Mouse (Mus musculus) R1 (cell line): ENCODE measurements at regions not wholly inside any gene's neighbourhood (a gene's known extent, or its start where the extent isn't known, plus 50 kb on each side); places are given as distances from the start of the nearest gene placed in this dataset.

Experiments
- DNase-seq: peaks from one replicate; pipeline ENCODE4 v3.0.0-alpha.2; 2018; ENCODE audit warnings: low read depth, low spot score

DNA sequence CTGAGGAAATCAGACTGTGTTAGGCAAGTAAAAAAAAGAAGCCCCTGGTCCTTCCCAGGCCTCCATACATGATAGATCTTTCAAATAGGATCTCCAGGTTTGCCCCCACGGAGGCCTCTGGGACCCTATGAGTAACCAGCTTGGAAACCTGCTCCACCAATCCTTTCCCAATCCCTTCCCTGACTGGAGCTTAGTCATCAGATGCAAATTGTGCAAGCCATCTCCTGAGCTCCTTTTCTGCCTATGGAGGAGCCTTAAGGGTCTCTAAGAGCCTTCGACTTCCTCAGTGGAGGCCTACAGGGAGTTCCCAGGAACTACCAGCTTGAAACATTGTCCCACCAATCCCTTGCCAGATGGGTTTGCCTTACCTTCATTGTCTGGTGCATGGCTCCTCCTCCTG is 101.8 kb upstream of the March1 start:
- peak; percentile 2 for DNase-seq

- no peak for DNase-seq
These were observed 64.2 kb upstream of the March1 start for GRCm38 (mm10) chr8:65553376-65554014.

DNA sequence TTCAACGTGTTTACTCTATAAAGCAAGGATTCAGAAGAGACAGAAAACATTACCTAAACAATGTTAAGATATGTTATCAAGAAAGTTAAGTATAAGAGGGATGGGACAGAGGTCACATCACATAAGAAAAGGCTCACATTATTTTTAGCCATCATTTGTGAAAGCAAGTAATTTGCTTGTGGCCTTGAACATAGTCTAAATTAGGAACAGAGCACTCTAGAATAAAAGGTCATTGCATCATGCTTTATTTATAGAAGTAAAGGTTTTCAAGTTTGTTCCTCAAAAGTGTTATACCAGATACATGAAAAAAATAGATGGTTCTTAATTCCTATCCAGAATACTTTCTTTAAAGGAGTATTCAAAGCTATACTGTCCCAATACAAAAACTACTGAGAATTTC is 62.4 kb upstream of the March1 start:
- no peak for DNase-seq
